Mouse (Mus musculus): ENCODE measurements around the gene Cdh12.

Gene Cdh12

DNA sequence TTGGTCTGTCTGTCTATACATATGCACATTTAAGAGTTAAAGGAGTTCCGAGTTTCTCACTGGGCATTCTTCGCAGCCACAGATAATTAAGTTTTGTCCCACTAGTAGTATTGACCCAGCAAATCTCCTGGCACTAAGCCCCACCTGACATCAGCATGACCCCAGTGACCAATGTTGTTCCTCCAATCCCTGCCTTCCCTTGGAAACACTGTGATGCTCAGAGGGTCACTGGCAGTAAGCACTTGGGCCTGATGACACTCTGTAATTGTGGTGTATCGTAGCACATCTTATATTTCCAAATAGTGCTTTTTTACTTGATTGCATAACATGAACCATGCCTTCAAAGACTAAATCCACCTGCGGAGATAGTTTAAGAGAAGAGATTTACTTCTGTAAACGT, 235.1 kb downstream of the Cdh12 start:
- in situ Hi-C loops (cut with MboI; ENCODE audit: unreplicated experiment in 2 of 2): no loop called here

DNA sequence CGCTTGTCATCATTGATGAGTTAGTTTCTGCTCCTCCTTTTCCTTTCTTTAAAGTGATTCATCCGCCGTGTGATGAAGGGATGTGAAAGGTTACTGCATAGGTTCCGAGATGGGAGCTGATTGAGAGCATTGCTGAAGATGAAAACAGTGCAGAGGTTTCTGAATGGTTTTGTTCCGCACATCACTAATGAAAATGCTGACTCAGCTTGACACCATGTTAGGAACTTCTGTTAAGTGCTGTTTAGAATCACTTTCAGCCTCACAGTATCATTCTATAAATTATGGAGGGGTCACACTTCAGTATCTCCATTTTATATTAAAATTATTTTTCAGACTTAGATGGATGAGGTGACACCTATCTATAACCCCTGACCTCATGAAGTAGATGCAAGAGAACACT, 247.2 kb downstream of the Cdh12 start:
- in situ Hi-C loops (cut with MboI; ENCODE audit: unreplicated experiment in 2 of 2): no loop called here

DNA sequence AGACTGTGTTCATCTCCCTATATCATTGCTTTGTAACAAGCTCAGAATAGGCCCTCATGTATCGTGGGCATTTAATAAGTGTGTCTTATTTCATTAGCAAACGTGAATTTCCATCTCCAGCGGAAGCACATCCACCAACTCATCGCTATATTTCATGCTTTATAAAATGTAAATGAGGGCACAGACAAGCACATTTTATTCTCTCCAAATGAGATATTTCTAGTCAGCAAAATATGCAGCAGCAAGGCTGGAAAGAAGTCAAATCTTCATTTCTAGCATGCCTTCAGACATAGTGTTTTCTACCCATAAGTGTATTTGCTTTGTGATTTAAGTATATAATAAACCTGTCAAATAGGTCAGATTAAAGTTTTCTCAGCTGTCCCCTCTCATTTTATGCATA, 262.8 kb downstream of the Cdh12 start:
- in situ Hi-C loops (cut with MboI; ENCODE audit: unreplicated experiment in 2 of 2): no loop called here

DNA sequence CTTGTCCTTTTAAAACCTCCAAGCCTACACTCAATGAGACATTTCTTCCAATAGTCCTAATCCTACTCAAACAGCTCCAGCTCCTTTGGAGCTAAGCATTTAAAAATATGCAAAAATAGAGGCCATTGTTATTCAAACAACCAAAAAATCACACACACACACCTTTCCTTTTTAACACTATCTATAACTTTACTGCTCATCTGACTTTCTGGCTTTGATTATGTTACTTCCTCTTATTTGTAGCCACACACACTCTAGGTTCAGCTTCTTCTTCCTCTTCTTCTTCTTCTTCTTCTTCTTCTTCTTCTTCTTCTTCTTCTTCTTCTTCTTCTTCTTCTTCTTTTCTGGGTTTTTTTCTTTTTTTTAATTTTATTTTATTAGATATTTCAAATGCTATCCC, 323.2 kb downstream of the Cdh12 start:
- in situ Hi-C loops (cut with MboI; ENCODE audit: unreplicated experiment in 2 of 2): no loop called here

DNA sequence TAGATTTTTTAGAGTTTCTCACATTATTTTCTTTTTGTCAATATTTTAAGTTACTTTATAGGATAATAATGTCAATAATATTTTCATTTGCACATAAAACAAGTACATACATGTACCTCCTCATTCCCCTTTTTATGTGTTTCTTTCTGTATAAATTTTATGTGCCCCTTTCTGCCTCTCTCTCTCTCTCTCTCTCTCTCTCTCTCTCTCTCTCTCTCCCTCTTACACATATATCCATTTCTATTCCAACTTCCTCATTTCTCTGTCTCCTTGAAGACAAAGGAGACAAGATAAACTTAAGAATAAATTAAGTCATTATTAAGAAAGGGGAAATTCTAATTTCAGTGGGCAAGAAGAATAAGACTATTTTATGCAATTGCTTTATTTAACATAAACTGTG, 324.4 kb downstream of the Cdh12 start:
- in situ Hi-C loops (cut with MboI; ENCODE audit: unreplicated experiment in 2 of 2): no loop called here

DNA sequence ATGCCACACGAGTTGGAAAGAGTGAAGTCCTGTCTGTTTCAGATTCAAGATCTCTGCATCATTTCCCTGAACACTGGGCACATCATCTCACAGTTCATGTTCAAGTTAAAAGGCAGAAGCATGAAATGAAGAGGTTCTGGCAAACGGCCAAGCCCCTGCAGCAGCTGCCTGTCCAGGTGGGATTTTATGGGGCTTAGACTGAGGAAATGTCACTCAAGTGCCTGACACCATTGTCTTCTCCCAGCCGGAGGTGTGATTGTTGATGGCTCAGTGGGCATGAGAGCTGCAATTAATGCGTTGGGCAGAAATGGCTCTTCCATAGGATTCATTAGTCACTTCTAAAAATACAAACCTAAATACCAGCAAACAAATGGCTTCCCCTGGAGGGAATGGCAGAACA, 347.9 kb downstream of the Cdh12 start:
- in situ Hi-C loops (cut with MboI; ENCODE audit: unreplicated experiment in 2 of 2): no loop called here

DNA sequence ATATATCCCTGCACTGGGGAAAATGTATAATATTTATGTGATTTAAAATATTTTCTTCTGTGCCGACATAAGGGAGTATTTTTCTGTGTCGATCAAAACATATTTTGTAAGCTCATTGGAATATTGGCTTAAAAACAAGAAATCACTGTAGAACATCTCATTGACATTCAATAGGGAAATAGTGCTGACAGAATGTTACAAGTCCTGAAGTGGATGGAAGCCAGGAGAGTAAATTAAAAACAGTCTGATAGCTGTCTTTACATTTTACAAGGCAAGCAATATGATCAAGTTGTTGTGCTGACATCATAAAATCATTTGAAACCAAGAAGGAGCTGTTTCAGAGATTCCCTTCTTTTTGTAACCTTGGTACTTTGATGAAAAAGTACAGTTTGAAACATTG, 349.5 kb downstream of the Cdh12 start:
- in situ Hi-C loops (cut with MboI; ENCODE audit: unreplicated experiment in 2 of 2): no loop called here

DNA sequence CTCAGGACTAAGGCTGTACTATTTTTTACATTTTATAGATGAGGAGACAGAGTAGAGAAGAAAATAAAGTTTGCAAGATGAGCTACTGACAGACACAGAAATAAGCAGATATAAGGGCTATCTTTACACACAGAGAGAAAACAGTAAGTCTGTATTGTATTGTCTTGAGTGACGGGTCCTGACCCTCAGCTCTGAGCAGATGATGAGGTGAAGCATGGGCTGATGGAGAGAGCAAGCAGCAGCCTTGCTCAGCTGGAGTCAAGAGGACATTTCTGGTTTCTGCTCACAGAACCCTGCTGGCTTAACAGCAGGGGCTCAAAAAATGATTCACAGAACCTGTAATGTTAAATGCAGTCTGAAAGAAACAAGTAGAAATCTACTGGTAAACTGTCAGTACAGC, 386.8 kb downstream of the Cdh12 start:
- in situ Hi-C loops (cut with MboI; ENCODE audit: unreplicated experiment in 2 of 2): no loop called here

DNA sequence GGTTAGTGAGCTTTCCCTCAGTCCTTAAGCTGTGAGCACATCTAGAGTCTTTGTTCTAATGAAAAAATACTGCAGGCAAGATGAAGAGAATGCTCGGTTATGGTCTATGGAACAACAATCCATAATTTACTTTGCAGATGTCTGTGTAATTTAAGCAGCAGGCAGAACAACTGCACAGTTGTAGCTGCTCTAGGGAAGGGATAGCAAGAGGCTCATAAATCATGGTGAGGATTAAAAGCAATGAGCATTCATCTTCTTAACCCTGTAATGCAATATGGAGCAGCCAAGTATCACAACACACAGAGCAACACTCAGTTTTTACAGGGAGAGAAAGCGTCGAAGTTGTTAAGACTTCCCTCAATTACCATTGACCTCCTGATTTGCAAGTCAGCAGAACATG, 387.9 kb downstream of the Cdh12 start:
- in situ Hi-C loops (cut with MboI; ENCODE audit: unreplicated experiment in 2 of 2): no loop called here

DNA sequence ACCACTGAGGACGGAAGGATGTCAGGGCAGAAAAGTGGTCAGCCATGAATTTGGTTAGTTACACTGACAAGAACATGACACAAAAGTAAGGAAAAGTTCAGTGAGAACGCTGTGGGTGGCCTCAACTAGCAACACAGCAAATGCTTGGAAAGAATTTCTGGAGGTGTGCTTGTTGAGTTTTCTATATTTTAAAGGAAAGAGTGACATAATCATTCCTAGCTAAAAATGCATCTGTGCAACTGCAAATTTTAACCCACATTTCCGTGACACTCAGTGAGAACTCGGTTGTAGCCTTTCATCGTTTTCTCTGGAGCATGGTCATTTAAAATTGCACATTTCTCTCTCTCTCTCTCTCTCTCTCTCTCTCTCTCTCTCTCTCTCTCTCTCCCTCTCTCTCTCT, 392.4 kb downstream of the Cdh12 start:
- in situ Hi-C loops (cut with MboI; ENCODE audit: unreplicated experiment in 2 of 2): no loop called here

DNA sequence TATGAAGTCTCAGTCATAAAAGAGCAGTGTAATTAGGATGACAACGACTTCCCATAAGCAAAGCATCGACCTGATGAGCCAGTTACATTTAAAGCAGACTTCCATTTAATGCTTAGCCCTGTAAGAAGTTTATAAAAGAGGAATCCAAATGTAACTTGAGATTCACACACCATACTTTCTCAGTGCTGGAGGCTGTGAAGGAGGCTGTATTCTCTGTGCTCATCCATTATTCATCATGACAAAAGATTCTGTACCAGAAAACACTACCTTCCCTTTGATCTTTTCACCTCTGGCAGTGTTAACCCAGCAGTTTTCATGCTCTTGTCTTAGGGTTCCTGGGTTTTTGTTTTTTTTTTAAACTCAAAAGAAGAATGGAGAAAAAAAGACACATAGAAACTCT, 414.0 kb downstream of the Cdh12 start:
- in situ Hi-C loops (cut with MboI; ENCODE audit: unreplicated experiment in 2 of 2): no loop called here

DNA sequence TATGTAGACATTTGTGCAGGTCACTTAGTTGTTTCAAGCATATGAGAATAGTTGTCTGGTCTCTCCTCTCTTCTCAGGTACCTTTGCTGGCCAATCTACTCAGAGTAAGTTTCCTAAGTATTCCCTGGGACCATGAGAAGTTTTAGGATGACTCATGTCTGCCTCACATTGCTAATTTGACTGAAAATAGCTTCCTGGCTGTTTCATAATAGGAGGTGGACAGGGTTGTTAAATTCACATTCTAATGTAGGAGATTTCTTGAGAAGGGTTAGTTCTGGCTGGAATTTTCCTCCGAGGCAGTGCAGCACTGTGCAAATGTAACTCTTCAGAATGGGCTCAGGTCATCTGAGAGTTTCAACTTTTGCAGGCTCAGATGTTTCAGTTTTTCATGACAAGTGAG, 423.5 kb downstream of the Cdh12 start:
- in situ Hi-C loops (cut with MboI; ENCODE audit: unreplicated experiment in 2 of 2): no loop called here

DNA sequence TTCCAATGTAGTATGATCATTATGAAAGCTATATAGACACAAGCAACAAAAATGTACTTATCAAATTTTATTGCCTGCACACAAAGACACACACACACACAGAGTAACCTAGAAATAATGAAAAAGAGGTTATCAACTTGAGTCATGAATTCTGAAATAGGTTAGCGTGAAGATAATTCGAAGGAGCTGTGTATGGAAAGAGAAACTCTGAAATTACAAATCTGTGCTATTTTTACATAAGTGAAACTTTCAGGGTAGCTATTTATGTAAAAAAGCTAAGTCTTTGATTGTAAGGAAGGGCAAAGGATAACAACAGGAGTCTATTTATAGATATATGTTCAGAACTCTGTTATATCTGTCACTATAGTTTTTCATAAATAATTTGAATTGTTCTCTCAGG, 427.9 kb downstream of the Cdh12 start:
- in situ Hi-C loops (cut with MboI; ENCODE audit: unreplicated experiment in 2 of 2): no loop called here

DNA sequence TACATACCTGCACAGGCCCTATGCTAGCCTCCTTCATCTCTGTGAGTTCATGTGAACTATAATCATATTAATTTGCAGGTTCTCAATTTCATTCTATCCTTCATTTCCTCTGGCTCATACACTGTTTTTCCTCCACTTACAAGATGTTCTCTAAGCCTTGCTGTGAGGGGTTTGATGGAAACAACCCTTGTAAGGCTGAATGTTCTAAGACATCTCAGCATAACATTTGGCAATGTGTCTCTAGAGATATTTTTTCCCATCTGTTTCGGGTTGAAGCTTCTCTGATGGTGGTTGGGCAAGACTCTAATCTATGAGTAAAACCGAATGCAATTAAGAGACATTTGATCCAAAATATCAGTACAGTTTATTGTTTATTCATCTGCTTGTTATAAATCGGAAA, 444.4 kb downstream of the Cdh12 start:
- in situ Hi-C loops (cut with MboI; ENCODE audit: unreplicated experiment in 2 of 2): no loop called here

DNA sequence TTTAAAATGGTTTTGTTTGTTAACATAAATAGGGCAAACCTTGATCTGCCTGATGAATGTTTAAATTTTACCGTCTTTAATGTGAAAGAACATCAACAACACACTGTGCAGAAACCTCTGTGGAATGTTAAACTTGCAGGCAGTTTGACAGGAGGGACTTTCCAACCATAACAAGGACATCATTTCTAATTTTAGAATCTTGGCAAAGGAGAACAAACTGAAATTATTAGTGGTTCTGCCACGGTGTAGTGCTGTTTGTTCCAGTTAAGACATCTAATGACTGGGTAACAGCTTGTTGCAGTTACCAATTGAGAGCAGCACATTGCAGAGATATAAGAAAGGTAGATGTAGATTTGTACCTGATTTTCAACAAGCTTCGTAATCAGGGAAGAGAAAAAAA, 453.5 kb downstream of the Cdh12 start:
- in situ Hi-C loops (cut with MboI; ENCODE audit: unreplicated experiment in 2 of 2): no loop called here

DNA sequence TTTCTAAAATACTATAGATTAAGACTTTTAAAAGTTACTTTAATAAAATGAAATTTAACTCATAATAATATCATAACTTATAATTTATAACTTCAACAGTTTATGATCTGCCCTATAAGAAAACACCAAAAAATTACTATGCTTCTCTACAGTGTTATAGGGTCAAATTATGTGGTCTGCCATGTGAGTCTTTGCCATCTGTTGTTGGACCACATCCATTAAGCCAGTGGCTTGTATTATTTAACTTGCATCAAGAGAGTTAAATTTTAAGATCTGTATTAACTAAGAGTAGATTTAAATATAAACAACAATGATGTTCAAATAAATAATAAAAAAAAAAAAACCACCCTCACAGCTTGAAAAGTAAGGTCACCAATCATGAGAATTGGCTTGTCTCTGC, 479.2 kb downstream of the Cdh12 start:
- in situ Hi-C loops (cut with MboI; ENCODE audit: unreplicated experiment in 2 of 2): no loop called here

DNA sequence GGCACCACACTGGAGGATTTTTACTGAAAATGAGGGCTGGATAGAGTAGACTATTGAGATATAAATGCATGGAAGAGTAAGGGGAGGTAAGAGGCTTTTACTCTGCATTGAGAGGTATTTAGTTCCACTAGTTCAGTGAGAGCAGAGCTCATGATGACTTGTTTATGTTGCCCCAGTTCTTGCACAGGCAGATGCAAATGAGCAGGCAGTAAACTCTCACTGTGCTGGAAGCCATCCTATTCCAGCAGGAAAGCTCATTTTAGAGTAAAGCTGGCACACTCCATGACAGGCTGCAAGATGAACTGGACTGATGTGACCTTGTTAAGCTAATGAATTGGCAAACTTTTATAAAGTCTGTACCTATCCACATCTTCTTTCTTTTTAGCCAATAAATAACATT, 494.9 kb downstream of the Cdh12 start:
- in situ Hi-C loops (cut with MboI; ENCODE audit: unreplicated experiment in 2 of 2): no loop called here

DNA sequence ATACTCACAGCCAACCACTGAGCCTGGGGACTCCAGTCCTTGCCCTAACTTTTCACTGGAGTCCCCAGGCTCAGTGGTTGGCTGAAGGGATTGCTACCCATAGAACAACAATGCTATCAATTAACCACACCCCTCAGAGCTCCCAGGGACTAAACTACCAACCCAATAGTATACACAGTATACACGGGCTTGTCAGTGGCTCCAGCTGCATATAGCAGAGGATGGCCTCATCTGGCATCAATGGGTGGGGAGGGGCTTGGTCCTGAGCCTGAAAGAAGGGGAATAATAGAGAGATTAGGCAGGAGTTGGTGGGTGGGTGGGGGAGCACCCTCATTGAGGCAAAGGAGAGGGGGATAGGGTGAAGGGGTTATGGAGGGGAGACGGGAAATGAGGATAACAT, 518.4 kb downstream of the Cdh12 start:
- in situ Hi-C loops (cut with MboI; ENCODE audit: unreplicated experiment in 2 of 2): no loop called here

DNA sequence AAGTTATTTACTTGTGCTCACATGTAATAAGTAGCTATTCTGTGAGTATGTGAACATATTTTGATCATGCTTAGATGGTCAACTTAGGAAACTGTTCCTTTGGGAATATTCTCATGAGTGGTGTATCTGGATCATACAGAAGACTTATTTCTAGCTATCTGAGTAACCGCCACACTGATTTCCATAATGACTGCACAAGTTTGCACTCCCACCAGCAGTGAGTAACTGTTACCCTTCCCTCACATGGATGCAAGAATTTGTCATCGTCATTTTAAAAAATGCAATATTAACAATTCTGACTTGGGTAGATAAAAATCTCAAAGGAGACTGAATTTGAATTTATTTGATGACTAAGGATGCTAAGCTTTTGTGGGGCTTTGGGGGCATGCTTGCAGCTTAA, 522.0 kb downstream of the Cdh12 start:
- in situ Hi-C loops (cut with MboI; ENCODE audit: unreplicated experiment in 2 of 2): no loop called here

DNA sequence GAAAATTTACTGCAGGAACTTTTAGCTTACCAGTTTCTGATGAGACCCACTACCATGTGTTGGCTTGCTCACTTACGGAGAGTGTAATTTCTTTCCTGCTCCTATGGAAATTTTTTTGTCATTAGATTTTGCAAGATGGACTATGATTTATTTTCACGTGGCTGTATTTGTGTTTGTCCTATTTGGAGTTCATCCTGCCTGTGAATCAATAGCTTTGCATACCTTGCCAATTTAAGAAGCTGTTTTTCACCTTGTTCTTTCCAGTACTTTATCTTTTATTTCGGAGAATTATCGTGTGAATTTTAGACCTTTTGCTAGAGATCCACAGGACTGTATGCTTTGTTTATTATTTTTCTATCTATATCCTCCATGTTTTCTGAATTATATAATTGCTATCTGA, 551.5 kb downstream of the Cdh12 start:
- in situ Hi-C loops (cut with MboI; ENCODE audit: unreplicated experiment in 2 of 2): no loop called here

DNA sequence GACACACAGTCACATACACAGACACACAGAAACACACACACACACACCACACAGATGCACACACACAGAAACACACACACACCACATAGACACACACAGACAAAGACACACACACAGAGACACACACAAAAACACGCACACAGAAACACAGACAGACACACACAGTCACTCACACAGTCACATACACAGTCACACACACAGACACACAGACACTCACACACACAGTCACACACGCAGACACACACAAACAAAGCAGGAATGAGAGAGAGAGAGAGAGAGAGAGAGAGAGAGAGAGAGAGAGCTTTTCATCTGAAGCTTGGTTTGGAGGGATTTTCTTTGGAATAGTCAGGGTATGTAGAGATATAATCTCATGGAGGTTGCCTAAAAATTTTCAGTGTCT, 558.9 kb downstream of the Cdh12 start:
- in situ Hi-C loops (cut with MboI; ENCODE audit: unreplicated experiment in 2 of 2): no loop called here

DNA sequence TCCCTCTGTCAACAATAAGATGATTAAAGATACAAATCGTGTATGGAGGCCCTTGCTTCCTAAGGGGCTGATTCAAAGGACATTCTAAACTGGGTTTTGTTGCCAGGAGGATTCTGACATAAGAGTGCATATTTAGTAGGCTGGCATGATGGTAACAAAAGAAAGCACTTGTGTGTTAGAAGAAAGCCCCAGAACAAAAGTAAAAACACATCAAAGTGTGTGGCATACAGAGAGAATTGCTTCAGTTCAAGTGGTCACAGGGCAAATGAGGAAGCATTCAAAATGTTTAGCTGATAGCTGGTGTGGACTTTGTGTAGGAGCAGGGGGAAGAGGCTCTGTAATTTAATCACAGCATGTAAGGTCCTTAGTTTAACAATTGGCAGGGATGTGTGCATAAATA, 559.4 kb downstream of the Cdh12 start:
- in situ Hi-C loops (cut with MboI; ENCODE audit: unreplicated experiment in 2 of 2): no loop called here

DNA sequence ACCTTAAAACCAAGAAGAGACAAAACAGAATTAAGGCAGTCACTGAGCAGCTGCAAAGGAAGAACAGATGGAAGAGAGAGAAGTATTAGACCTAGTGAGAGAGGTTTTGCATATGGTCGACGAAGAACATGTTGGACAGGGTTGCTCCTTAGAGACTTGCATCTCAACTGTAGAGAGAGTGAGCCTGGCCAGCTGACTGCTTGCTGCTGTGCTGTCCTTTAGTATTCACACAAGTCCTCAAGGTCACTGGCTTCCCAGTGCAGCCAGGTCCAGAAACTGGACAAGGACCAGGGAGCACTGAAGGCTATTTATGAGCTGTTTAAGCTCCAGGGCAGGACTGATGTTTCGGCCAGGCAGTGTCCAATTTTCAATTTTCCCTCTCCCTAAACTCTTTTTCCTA, 559.9 kb downstream of the Cdh12 start:
- in situ Hi-C loops (cut with MboI; ENCODE audit: unreplicated experiment in 2 of 2): no loop called here

DNA sequence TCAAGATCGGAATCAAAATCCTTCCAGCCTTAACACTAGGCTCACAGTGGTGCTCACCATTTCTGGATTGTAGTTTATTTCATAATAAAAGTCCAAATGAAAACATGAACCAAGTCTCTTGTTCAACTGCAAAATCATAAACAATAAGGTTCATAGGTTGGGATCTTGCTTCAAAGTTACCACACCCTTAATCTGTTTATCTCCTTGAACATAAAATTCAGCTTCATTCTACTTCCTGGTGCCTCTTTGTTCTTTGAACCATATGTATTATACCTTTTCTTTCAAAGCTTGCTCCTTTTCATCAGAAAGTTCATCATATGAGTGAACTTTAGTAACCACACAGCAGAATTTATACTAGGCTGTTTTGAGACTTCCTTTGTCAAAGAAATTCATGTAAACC, 614.6 kb downstream of the Cdh12 start:
- in situ Hi-C loops (cut with MboI; ENCODE audit: unreplicated experiment in 2 of 2): no loop called here

All from v-Abl transformed pro-B cells (cell line).